Mouse (Mus musculus): ENCODE results near the gene Elmo1. TPM values are rescaled to one million over a fixed set of nuclear protein-coding genes. Genes with fewer than 3 reads are reported as not detected.

Elmo1 gene
- polyA plus RNA-seq, 1 experiment from 2014 or later: 13.8 TPM

DNA sequence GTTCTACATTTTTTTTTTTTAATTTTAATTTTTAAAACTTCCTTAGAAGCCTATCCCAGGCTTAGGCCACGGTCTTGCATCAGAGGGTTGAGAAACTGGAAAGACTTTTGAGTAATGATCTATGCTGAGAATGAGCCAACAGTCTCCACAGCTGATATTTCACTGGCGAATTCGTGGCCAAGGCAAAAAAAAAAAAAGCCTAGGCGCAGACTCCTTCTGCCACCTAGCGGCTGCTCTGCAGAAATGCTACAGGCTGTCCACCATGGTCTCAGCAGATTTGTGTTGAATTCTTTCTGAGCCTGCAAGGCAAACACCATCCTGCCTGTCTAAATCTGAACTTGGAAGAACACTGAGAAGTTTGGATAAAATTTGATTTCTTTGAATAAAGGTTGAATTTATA is 202.0 kb downstream of the Elmo1 start:
- DNase-seq (ENCODE audit: low spot score): peak; percentile 48
- H3K36me3 ChIP-seq: no peaks in the 10 kb centered on the region
- H3K4me1 ChIP-seq: 0 out of 2 replicates have a peak, but pooled peaks cover 3% of the 10 kb centered on the region
- no peak overlapping the region for H3K4me3 ChIP-seq
- no peak overlapping the region for H3K27ac ChIP-seq (replicated peaks)
- H3K27me3 ChIP-seq (ENCODE audit: low read depth, poor library complexity, severe bottlenecking): no peaks in the 10 kb centered on the region
- H3K9me3 ChIP-seq (replicated peaks): no peaks in the 10 kb centered on the region
- WGBS: 3% methylated on average over 5 of the region's 5 CpGs

GRCm38 (mm10) chr13:20295278-20295970 is 205.0 kb downstream of the Elmo1 start:
- Histone ChIP-seq H3K4me1 (no peaks in the 10 kb centered on the region), H3K4me3 (no peak overlapping the region), H3K27me3 (ENCODE audit: low read depth, poor library complexity, severe bottlenecking) (no peaks in the 10 kb centered on the region), H3K36me3 (no peaks in the 10 kb centered on the region), H3K9me3 (replicated peaks) (no peaks in the 10 kb centered on the region), H3K27ac (replicated peaks) (no peak overlapping the region)
- 91% methylated on average over 16 of the region's 16 CpGs for whole genome bisulfite sequencing
- DNase-seq (ENCODE audit: low spot score): no peak

DNA sequence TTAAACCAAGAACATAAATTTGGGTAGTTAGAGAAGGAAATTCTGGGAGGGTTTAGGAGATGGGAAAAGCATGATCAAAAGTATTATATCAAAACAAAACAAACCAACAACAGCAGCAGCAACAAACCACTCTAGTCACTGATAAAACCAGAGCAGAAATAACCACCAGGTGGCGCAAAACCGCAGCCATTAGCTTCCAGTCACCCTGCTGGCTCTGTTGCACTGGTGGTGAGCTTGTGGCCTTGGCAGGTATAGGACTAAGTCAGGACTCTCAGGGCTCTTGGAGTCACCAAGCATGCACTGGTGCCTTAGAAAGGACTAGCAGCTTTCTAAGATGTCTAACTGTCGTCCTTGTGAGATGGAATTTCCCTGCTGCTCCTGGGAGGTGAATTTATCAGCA is 207.4 kb downstream of the Elmo1 start:
- no peak overlapping the region for H3K27ac ChIP-seq (replicated peaks)
- H3K27me3 ChIP-seq (ENCODE audit: low read depth, poor library complexity, severe bottlenecking): no peaks in the 10 kb centered on the region
- no peaks in the 10 kb centered on the region for H3K36me3 ChIP-seq
- DNase-seq (ENCODE audit: low spot score): peak; percentile 53
- H3K4me3 ChIP-seq: no peak overlapping the region
- no peaks in the 10 kb centered on the region for H3K4me1 ChIP-seq
- WGBS: 12% methylated on average over 3 of the region's 3 CpGs
- H3K9me3 ChIP-seq (replicated peaks): no peaks in the 10 kb centered on the region

DNA sequence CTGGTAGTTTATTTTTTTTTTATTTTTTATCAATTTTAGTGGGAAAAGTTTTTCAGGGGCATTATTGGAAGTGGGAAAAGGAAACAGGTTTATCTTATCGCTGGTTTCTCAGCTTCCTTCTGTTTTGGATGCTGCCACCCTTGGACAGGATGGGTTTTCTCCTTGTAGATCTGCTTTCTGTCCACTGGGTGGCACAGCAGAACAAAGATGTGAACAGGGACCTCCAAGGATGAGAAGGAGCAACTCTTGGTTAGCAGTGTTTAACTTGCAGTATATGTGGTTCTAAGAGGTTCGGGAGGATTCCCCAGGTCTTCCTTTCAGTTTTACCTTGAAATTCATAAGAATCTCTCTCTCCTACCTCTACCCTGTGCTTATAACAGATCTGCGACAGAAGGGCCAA is 209.0 kb downstream of the Elmo1 start:
- Histone ChIP-seq H3K4me3 (no peak overlapping the region), H3K27ac (replicated peaks) (no peak overlapping the region), H3K36me3 (no peaks in the 10 kb centered on the region), H3K9me3 (replicated peaks) (no peaks in the 10 kb centered on the region), H3K27me3 (ENCODE audit: low read depth, poor library complexity, severe bottlenecking) (no peaks in the 10 kb centered on the region), H3K4me1 (no peaks in the 10 kb centered on the region)
- WGBS: 63% methylated on average over 3 of the region's 3 CpGs
- no peak for DNase-seq (ENCODE audit: low spot score)

- Histone ChIP-seq H3K9me3 (replicated peaks) (no peaks in the 10 kb centered on the region), H3K4me3 (no peak overlapping the region), H3K4me1 (no peaks in the 10 kb centered on the region), H3K27me3 (ENCODE audit: low read depth, poor library complexity, severe bottlenecking) (no peaks in the 10 kb centered on the region), H3K27ac (replicated peaks) (no peak overlapping the region), H3K36me3 (no peaks in the 10 kb centered on the region)
- WGBS: 96% methylated on average over 3 of the region's 3 CpGs
- no peak for DNase-seq (ENCODE audit: low spot score)
Observed at GRCm38 (mm10) chr13:20300052-20300564, 209.7 kb downstream of the Elmo1 start.

GRCm38 (mm10) chr13:20300626-20301025 is 210.2 kb downstream of the Elmo1 start:
- no peak for DNase-seq (ENCODE audit: low spot score)
- Histone ChIP-seq H3K27me3 (ENCODE audit: low read depth, poor library complexity, severe bottlenecking) (no peaks in the 10 kb centered on the region), H3K4me3 (no peak overlapping the region), H3K4me1 (no peaks in the 10 kb centered on the region), H3K27ac (replicated peaks) (no peak overlapping the region), H3K36me3 (no peaks in the 10 kb centered on the region), H3K9me3 (replicated peaks) (no peaks in the 10 kb centered on the region)
- 82% methylated on average over 3 of the region's 3 CpGs for WGBS

- DNase-seq (ENCODE audit: low spot score): no peak
- Histone ChIP-seq H3K4me1 (peaks cover 3% of the 10 kb centered on the region; the same call in 1 of the 2 replicates), H3K27me3 (ENCODE audit: low read depth, poor library complexity, severe bottlenecking) (no peaks in the 10 kb centered on the region), H3K4me3 (no peak overlapping the region), H3K9me3 (replicated peaks) (no peaks in the 10 kb centered on the region), H3K27ac (replicated peaks) (no peak overlapping the region), H3K36me3 (no peaks in the 10 kb centered on the region)
- WGBS: 94% methylated on average over 7 of the region's 7 CpGs
Observed at GRCm38 (mm10) chr13:20301760-20302159, 211.4 kb downstream of the Elmo1 start.

DNA sequence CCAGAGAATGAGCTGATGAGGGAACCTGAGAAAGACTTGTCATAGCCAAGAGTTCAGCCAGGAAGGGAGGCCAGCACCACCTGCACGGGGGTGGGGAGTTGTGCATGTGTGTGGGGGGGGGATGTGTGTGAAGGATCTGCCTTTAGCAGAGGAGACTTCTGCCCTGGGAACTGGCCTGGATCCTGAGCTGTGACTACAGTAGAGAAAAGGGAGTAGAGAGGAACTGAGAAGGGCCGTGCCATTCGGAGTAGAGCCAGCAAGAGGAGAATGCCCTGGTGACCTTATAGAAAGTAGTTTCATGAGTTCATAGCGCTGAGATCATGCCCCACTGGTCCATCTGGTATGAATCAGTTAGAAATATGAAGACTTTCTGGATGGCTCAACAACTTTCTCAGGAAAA is 215.2 kb downstream of the Elmo1 start:
- DNase-seq (ENCODE audit: low spot score): no peak
- no peaks in the 10 kb centered on the region for H3K36me3 ChIP-seq
- 77% methylated on average over 4 of the region's 4 CpGs for WGBS
- H3K9me3 ChIP-seq (replicated peaks): no peaks in the 10 kb centered on the region
- no peak overlapping the region for H3K4me3 ChIP-seq
- H3K27me3 ChIP-seq (ENCODE audit: low read depth, poor library complexity, severe bottlenecking): no peaks in the 10 kb centered on the region
- H3K4me1 ChIP-seq: peaks cover 7% of the 10 kb centered on the region; the same call in 1 of the 2 replicates
- no peak overlapping the region for H3K27ac ChIP-seq (replicated peaks)

DNA sequence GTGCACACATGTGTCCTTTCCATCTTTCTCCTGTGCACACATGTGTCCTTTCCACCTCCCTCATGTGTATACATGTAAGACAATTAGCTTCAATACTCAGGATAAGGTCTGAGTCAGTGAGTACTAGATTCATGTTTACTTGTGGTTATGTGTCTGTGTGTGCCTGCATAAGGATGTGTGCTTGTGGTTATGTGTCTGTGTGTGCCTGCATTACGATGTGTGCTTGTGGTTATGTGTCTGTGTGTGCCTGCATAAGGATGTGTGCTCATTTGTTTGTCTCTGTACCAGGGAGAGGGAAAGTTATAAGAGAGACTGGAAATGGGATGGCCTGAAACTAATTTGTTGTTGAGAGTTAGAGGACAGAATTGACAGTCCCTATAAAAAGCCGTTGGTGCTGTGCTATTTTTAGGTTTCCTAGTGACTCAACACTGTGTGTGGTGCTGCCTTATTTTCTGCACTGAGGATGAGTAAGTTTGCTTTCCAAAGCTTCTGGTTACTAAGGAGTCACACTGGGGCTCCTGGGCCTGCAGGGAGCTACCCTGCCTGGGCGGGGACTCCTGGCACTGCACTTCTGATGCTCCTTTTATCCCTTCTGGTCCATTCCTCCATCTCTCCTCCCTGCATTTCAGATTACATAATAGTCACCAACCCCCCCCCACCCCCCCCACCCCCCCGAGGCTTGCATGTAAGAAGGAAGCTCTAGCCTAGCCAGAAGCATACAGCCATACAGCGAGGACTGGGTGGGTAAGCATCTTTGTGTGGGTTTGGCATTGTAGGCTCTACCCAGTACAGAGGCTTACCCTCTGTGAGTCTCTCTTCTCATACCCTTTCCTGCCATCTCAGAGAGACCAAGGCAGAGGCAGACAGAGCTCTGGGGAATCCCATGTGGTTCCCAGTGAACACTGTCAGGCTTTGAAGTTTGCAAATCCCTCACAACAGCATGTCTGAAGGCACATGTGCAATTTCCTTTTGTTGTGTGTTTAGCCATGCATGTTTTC is 216.1 kb downstream of the Elmo1 start:
- WGBS: 65% methylated on average over 5 of the region's 5 CpGs
- Histone ChIP-seq H3K27ac (replicated peaks) (no peak overlapping the region), H3K36me3 (no peaks in the 10 kb centered on the region), H3K4me1 (peaks cover 7% of the 10 kb centered on the region; the same call in 1 of the 2 replicates), H3K27me3 (ENCODE audit: low read depth, poor library complexity, severe bottlenecking) (no peaks in the 10 kb centered on the region), H3K4me3 (no peak overlapping the region), H3K9me3 (replicated peaks) (no peaks in the 10 kb centered on the region)
- DNase-seq (ENCODE audit: low spot score): no peak

DNA sequence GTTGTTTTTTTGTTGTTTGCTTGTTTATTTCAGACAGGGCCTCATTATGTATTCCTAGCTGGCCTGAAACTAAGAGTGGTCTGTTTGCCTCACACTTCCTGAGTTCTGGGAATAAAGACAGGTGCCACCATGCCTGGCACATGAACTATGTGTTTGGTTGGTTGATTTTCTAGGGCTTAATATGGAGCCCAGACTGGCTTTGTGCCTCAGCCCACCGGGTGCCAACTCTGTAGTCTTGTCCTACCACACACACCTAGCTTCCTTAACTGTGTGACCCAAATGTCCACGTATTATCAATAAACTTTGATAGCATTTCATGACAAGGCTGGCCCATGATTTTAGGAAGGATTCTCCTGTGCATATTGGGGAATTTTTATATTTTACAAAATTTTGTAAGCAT is 217.0 kb downstream of the Elmo1 start:
- 91% methylated on average over 2 of the region's 2 CpGs for WGBS
- Histone ChIP-seq H3K27ac (replicated peaks) (no peak overlapping the region), H3K4me3 (no peak overlapping the region), H3K27me3 (ENCODE audit: low read depth, poor library complexity, severe bottlenecking) (no peaks in the 10 kb centered on the region), H3K36me3 (no peaks in the 10 kb centered on the region), H3K9me3 (replicated peaks) (no peaks in the 10 kb centered on the region), H3K4me1 (peaks cover 7% of the 10 kb centered on the region; the same call in 1 of the 2 replicates)
- no peak for DNase-seq (ENCODE audit: low spot score)

DNA sequence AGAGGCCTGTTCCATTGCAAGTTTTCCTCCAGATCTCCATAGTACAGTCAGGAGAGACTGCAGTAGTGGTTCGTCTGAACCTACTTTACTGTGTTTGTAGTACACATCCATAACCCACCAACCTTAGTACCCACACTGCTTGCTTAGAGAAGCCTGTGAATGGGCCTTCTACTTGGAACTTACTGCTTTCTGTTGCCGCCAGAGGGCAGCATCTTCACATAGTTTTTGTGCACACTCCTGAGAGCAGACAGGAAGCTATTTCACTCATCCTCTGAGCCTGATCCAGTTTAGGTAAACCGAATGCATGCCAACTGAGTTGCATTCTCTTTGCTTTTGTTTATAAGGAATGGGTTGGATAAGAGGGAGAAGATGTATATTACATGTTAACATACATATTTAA is 221.2 kb downstream of the Elmo1 start:
- Histone ChIP-seq H3K36me3 (no peaks in the 10 kb centered on the region), H3K4me1 (peaks cover 10% of the 10 kb centered on the region; the same call in 1 of the 2 replicates), H3K27ac (replicated peaks) (no peak overlapping the region), H3K9me3 (replicated peaks) (no peaks in the 10 kb centered on the region), H3K27me3 (ENCODE audit: low read depth, poor library complexity, severe bottlenecking) (no peaks in the 10 kb centered on the region), H3K4me3 (no peak overlapping the region)
- WGBS: 24% methylated on average over 3 of the region's 3 CpGs
- DNase-seq (ENCODE audit: low spot score): peak; percentile 70

DNA sequence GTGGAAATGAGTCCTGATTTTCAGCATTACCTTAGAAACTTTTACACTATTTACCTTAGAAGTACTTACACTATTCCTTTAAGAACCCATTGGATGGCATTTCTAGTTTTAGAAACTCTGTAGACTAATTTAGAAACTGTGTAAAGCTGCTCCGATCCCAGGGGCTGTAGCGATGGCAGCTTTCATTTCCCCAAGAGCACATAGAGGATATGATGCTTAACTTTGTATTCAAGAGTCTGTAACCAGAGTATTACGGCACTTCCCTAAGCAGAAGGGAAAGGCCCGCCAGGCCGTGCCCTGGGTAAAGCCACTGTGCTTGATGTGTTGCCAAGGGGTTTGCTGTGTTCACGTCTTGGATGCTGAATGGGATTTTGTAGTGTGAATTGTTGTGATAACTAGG is 222.9 kb downstream of the Elmo1 start:
- 90% methylated on average over 6 of the region's 6 CpGs for WGBS
- Histone ChIP-seq H3K4me3 (no peak overlapping the region), H3K27me3 (ENCODE audit: low read depth, poor library complexity, severe bottlenecking) (no peaks in the 10 kb centered on the region), H3K36me3 (no peaks in the 10 kb centered on the region), H3K4me1 (0 out of 2 replicates have a peak, but pooled peaks cover 5% of the 10 kb centered on the region), H3K9me3 (replicated peaks) (no peaks in the 10 kb centered on the region), H3K27ac (replicated peaks) (no peak overlapping the region)
- DNase-seq (ENCODE audit: low spot score): no peak
